Mouse (Mus musculus) G1E (cell line): ENCODE measurements around the gene Nlgn1.

Experiments
- CTCF ChIP-seq: IDR thresholded peaks from 2 replicates; pipeline ENCODE4 v1.5.1; 2012; ENCODE audit warnings: low read depth, low read length, inconsistent platforms, mixed read lengths
- GATA2 ChIP-seq: IDR thresholded peaks from 2 replicates; pipeline ENCODE4 v1.6.1; 2012; ENCODE audit warnings: low read depth, low read length, inconsistent platforms, borderline replicate concordance
- TAL1 ChIP-seq: conservative IDR thresholded peaks from 2 replicates; pipeline ENCODE4 v1.6.1; 2012; ENCODE audit warnings: low read depth, low read length, inconsistent platforms, mixed read lengths

DNA sequence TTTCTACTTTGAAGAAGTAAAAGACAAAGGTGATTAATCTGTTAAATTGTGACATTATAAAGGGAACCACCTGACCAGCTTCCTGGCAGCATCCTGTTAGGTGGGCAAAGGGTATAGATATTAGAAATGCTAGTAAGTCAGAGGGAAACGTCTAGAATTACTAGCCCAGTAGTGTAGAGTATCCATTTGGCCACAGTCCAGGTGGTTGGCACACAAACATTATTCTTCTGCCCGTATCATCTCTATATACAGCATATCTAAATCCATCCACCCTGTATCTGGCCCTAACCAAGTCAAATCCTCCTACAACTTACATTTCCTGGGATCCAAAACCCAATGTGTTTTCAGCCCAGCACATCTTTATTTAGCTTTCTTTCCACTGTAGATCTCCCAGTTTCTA is 5.2 kb upstream of the Nlgn1 start:
- no peak for TF ChIP-seq CTCF
- TF ChIP-seq TAL1 = no peak
- TF ChIP-seq GATA2 = no peak
